Mouse (Mus musculus): ENCODE measurements around the gene Cd180.

DNA sequence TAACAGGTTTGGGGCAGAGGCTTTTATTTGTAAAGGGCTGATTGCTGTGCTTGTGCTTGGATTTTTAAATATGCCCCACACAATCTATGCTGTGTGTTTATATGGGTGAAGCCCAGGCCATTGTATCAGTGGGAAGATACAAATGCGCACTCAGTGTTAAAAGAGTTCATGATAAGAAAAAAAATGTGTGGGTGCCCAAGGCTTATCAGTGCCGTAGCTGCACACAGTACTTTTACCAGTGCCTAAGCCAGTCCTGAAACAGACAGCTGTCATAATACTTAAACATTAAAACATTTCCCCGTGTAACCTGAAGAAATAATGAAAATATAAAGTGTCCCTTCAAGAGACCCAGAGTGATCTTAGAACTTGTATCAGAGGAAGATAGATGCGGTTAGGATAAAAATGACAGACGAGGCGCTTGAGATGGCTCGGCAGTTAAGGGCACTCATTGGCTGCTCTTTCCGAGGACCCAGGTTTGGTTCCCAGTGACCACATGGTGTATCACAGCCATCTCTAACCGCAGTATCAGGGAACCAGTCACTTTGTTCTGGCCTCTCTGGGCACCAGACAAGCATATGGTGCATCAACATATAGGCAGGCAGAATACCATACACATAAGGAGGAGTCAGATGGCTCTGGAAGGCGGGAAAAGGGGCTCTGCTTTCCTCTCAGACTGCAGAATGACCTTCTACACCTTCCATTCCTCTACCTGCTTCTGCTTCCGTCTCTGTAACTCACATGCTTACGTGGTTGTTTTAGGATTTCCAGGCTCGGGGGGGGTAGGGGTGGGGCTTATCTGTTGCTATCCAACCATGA is 46.6 kb downstream of the Cd180 start:
- TF ChIP-seq EP300 (IDR thresholded peaks at IDR 0.05; ENCODE audit: low read depth) (no peak), CTCF (IDR thresholded peaks at IDR 0.05; ENCODE audit: low read depth) (no peak)

All from liver, postnatal 0 days (tissue).